Mouse (Mus musculus) liver, adult 2 months (tissue): ENCODE results near the gene Hnrnph2.

Source experiments
- CTCF ChIP-seq: fragments of 200-500 bp; IDR thresholded peaks from 2 replicates; pipeline ENCODE4 v1.5.1; 2011; ENCODE audit warnings: low read depth, low read length, control low read depth
- POLR2A ChIP-seq: fragments of 200-500 bp; IDR thresholded peaks from 2 replicates; pipeline ENCODE4 v1.6.1; 2011; ENCODE audit warnings: low read length, control low read depth; ENCODE audit not compliant: insufficient read depth; ENCODE audit errors: extremely low read depth

- TF ChIP-seq POLR2A (no peak), CTCF (no peak)
These were observed 12.7 kb upstream of the Hnrnph2 start for GRCm38 (mm10) chrX:134588261-134588660.
